ENCODE assay signal across 8 mouse cellular contexts in genomic region chr5:69704261-69705167, GRCm38 (mm10).
A peak's percentile ranks its signal among the peaks of the same experiment; 100 is the strongest.
DNase-seq lines count a peak whose midpoint lies in the region; ATAC-seq lines count a peak whose summit lies in the region.

No protein-coding gene starts in this region.

- H3K4me2 ChIP-seq in midbrain, embryonic 15.5 days: no peak overlapping the region

- intact Hi-C loops in heart, postnatal 25 days (cut with DNase I): no loop called here

- no peak overlapping the region for H3K4me3 ChIP-seq in hindbrain, embryonic 10.5 days
- no peak overlapping the region for H3K4me3 ChIP-seq in midbrain, embryonic 15.5 days

- 0 out of 2 replicates have a peak, but pooled peaks cover 5% of the 10 kb centered on the region for H3K4me1 ChIP-seq in hindbrain, embryonic 10.5 days (replicated peaks)
- no peaks in the 10 kb centered on the region for H3K4me1 ChIP-seq in midbrain, embryonic 15.5 days

- H3K27ac ChIP-seq in hindbrain, embryonic 10.5 days: no peak overlapping the region
- H3K27ac ChIP-seq in midbrain, embryonic 15.5 days: no peak overlapping the region

- WGBS in hindbrain, embryonic 10.5 days: 61% methylated on average over 2 of the region's 2 CpGs
- WGBS in midbrain, embryonic 15.5 days: 46% methylated on average over 2 of the region's 2 CpGs

- H3K27me3 ChIP-seq in hindbrain, embryonic 10.5 days (ENCODE audit: insufficient read depth, poor library complexity, severe bottlenecking): no peaks in the 10 kb centered on the region
- no peaks in the 10 kb centered on the region for H3K27me3 ChIP-seq in midbrain, embryonic 15.5 days (replicated peaks)

- no peaks in the 10 kb centered on the region for H3K9me3 ChIP-seq in hindbrain, embryonic 10.5 days
- H3K9me3 ChIP-seq in midbrain, embryonic 15.5 days: no peaks in the 10 kb centered on the region

- DNase-seq in layer of hippocampus, adult 11-12 months (ENCODE audit: low spot score): peak; percentile 40
- no peak for DNase-seq in layer of hippocampus, postnatal 36 days
- peak; percentile 1 to 29 for DNase-seq in adrenal gland, postnatal 36 days
- DNase-seq in hindbrain, embryonic 10.5 days (ENCODE audit: low spot score): peak; percentile 21
- no peak for DNase-seq in urinary bladder, postnatal 14 days (ENCODE audit: low spot score)
- DNase-seq in heart, postnatal 25 days (ENCODE audit: low spot score): no peak
- DNase-seq in yolk sac, embryonic 10.5 days (ENCODE audit: low spot score): no peak

- no peaks in the 10 kb centered on the region for H3K36me3 ChIP-seq in hindbrain, embryonic 10.5 days
- H3K36me3 ChIP-seq in midbrain, embryonic 15.5 days (replicated peaks): no peaks in the 10 kb centered on the region

- peak; percentile 86 for ATAC-seq in midbrain, embryonic 15.5 days (replicated peaks)

- H3K9ac ChIP-seq in midbrain, embryonic 15.5 days: no peak overlapping the region

Comparison
In these comparisons a context has a peak if more than half of its experiments do, and no peak if none do; other contexts are left out.
1. DNase-seq: peak in layer of hippocampus, adult 11-12 months (single experiment), adrenal gland, postnatal 36 days (2 of 2) and hindbrain, embryonic 10.5 days (single experiment); none in layer of hippocampus, postnatal 36 days (0 of 2), urinary bladder, postnatal 14 days (single experiment), heart, postnatal 25 days (single experiment) and yolk sac, embryonic 10.5 days (single experiment).